Mouse (Mus musculus): ENCODE data around the gene Smlr1. TPM values are rescaled to one million over a fixed set of nuclear protein-coding genes. Genes with fewer than 3 reads are reported as not detected.
A peak's percentile ranks its signal among the peaks of the same experiment; 100 is the strongest.

The Smlr1 gene
- 29.6 and 30.3 TPM in 2 replicates for polyA plus RNA-seq (2012; rRNA removed)

DNA sequence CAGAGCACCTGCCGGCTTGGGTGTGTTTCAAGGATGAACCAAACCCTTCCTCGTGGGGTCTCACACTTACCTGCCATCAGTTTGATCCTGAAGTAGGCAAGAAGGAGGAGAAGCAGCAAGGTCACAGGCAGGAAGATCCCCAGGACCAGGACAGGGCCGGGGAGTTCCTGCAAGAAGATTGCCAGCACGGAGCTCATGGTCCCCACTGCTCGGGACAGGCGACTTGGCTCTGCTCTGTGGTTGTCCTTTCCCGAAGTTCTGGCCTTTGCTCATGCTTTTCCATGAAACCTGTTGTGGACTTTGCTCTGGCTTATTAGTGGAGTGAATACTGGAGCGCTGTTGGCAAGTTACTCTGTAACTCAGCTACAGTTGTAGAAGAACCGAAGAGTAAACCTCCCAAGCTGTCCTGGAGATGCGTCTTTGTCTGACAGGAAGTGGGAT, at the start of gene Smlr1:
TSS of gene Smlr1 (minus strand) at position 377 of the 441 bp plus-strand sequence.
- TF ChIP-seq CTCF (conservative IDR thresholded peaks at IDR 0.05; ENCODE audit: insufficient read depth, insufficient read length, low read depth, low read length) = no peak
- peak; percentile 63 for TF ChIP-seq POLR2A (IDR thresholded peaks at IDR 0.05; ENCODE audit: low read depth, low read length)
- Histone ChIP-seq H3K27me3 (replicated peaks; ENCODE audit: control insufficient read depth, insufficient read depth, low read length) (no peaks in the 10 kb centered on the region), H3K4me1 (ENCODE audit: control insufficient read depth, insufficient read depth, low read length) (peaks cover 8% of the 10 kb centered on the region; the same call in 1 of the 2 replicates), H3K4me3 (ENCODE audit: insufficient read depth, low read depth, low read length) (peak within 1 kb of the TSS; percentile 73), H3K27ac (ENCODE audit: insufficient read depth, low read depth, low read length) (peak within 1 kb of the TSS; percentile 90), H3K36me3 (ENCODE audit: control insufficient read depth, insufficient read depth, low read length) (no peaks in the 10 kb centered on the region)
- DNase-seq = peak; percentile 94
- WGBS = 64% methylated on average over 10 of the region's 10 CpGs

DNA sequence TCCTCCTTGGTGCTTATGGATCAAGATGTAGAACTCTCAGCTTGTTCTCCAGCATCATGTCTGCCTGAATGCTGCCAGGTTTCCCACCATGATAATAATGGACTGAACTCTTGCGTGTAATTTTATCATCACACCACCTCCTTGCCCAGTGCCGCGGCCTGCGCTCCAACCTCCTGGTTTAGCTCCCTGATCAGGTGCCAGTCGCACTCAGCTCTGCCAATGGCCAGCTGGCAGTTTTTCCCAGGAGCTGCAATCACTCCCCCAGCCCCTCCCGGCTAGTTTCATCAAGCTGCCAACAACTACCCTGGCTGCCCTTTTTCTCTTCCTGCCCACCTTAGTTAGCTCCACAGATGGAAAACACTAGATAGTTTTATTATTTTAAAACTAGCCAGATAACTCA, 48.8 kb upstream of the Smlr1 start:
- H3K36me3 ChIP-seq (ENCODE audit: control insufficient read depth, insufficient read depth, low read length) = no peaks in the 10 kb centered on the region
- H3K27me3 ChIP-seq (replicated peaks; ENCODE audit: control insufficient read depth, insufficient read depth, low read length) = no peaks in the 10 kb centered on the region
- H3K27ac ChIP-seq (ENCODE audit: insufficient read depth, low read depth, low read length) = no peak overlapping the region
- H3K4me1 ChIP-seq (ENCODE audit: control insufficient read depth, insufficient read depth, low read length) = no peaks in the 10 kb centered on the region
- 95% methylated on average over 6 of the region's 6 CpGs for WGBS
- TF ChIP-seq CTCF (conservative IDR thresholded peaks at IDR 0.05; ENCODE audit: insufficient read depth, insufficient read length, low read depth, low read length) (no peak), POLR2A (IDR thresholded peaks at IDR 0.05; ENCODE audit: low read depth, low read length) (no peak)
- no peak for DNase-seq
- H3K4me3 ChIP-seq (ENCODE audit: insufficient read depth, low read depth, low read length) = no peak overlapping the region

DNA sequence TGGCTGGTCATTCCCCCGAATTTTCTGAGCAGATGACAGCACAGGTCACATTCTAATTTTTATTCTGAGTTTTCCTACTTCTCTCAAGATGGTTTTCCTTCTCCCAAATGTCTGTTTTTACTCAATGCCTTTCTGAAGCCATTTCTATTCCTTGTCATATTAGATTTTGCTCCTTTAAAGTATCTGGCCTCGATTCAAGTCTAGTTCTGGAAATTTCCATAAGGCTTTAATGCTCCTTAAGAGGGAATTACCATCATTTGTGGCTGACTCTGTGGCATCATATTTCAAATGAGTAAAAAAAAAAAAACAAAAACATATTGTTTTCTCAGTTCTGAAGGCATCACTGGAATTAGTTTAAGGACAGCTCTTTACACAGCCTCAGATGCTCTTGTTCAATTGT, 44.0 kb upstream of the Smlr1 start:
- Histone ChIP-seq H3K27me3 (replicated peaks; ENCODE audit: control insufficient read depth, insufficient read depth, low read length) (no peaks in the 10 kb centered on the region), H3K4me3 (ENCODE audit: insufficient read depth, low read depth, low read length) (no peak overlapping the region), H3K36me3 (ENCODE audit: control insufficient read depth, insufficient read depth, low read length) (no peaks in the 10 kb centered on the region), H3K27ac (ENCODE audit: insufficient read depth, low read depth, low read length) (no peak overlapping the region), H3K4me1 (ENCODE audit: control insufficient read depth, insufficient read depth, low read length) (no peaks in the 10 kb centered on the region)
- no peak for DNase-seq
- WGBS = 65% methylated on average over 2 of the region's 2 CpGs
- TF ChIP-seq POLR2A (IDR thresholded peaks at IDR 0.05; ENCODE audit: low read depth, low read length) = no peak
- no peak for TF ChIP-seq CTCF (conservative IDR thresholded peaks at IDR 0.05; ENCODE audit: insufficient read depth, insufficient read length, low read depth, low read length)

DNA sequence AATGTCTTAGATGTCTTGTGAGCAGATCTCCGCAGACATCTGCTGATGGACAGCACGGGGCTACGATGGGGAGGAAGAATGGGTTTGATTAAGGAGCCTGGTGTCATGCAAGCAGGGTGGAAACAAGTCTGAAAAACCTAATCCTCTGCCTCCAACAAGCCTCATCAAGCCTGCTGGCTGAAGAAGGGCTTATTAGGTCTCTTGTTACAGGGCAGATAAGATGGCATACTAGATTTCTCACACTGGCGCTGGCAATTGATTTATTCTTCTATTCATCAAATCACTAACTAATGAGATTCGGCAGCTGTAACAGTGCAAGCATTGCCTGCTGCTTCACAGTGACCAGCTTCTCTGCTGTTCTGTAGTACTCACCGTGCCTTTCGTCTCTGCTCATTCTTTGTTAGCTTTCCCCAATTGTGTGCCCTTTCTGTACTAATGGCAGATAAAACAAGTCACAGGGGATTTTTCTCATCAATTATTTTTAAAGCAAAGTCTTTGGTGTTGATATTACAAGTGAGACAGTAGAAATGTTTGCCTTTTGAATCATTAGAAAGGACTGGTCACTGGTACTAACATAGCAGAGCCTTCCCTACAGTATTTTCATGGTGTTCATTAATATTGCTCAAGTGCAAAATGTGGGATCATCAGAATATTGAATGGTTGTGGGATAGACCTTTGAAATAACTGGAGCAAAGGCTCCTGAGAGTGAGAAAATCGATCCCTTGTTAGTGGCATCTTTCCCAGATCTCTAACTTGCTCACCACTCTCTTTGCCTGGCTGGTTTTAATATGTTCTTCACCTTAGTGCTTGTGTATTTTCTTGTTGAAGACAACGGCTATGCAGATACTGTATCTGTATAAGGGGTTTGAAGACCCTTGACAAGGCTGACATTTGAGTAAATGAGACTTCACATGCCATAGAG, 35.5 kb upstream of the Smlr1 start:
- H3K27ac ChIP-seq (ENCODE audit: insufficient read depth, low read depth, low read length) = no peak overlapping the region
- 31% methylated on average over 9 of the region's 9 CpGs for WGBS
- no peak for DNase-seq
- TF ChIP-seq CTCF (conservative IDR thresholded peaks at IDR 0.05; ENCODE audit: insufficient read depth, insufficient read length, low read depth, low read length) (no peak), POLR2A (IDR thresholded peaks at IDR 0.05; ENCODE audit: low read depth, low read length) (no peak)
- no peaks in the 10 kb centered on the region for H3K27me3 ChIP-seq (replicated peaks; ENCODE audit: control insufficient read depth, insufficient read depth, low read length)
- H3K4me3 ChIP-seq (ENCODE audit: insufficient read depth, low read depth, low read length) = no peak overlapping the region
- H3K4me1 ChIP-seq (ENCODE audit: control insufficient read depth, insufficient read depth, low read length) = no peaks in the 10 kb centered on the region
- H3K36me3 ChIP-seq (ENCODE audit: control insufficient read depth, insufficient read depth, low read length) = no peaks in the 10 kb centered on the region

DNA sequence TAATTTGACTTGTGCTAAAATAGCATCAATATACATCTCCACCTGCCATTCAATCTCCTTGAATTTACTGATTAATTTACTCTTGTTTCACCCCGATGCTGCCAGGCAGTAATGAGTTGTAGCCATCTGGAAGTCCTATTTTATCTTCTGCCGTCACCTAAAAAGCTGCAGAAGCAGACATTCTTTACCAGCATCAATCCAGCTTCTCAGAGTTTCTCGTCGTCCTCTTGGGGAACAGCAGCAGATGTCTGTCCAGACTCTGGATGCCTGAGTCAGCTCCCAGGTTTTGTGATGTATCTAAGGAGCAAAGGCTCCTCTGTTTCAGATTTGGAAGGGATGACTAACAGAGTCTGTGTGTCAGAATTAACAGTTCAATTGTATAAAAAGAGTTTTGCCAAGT, 16.9 kb upstream of the Smlr1 start:
- no peaks in the 10 kb centered on the region for H3K4me1 ChIP-seq (ENCODE audit: control insufficient read depth, insufficient read depth, low read length)
- H3K27ac ChIP-seq (ENCODE audit: insufficient read depth, low read depth, low read length) = no peak overlapping the region
- TF ChIP-seq CTCF (conservative IDR thresholded peaks at IDR 0.05; ENCODE audit: insufficient read depth, insufficient read length, low read depth, low read length) (no peak), POLR2A (IDR thresholded peaks at IDR 0.05; ENCODE audit: low read depth, low read length) (no peak)
- no peaks in the 10 kb centered on the region for H3K36me3 ChIP-seq (ENCODE audit: control insufficient read depth, insufficient read depth, low read length)
- H3K4me3 ChIP-seq (ENCODE audit: insufficient read depth, low read depth, low read length) = no peak overlapping the region
- no peak for DNase-seq
- no peaks in the 10 kb centered on the region for H3K27me3 ChIP-seq (replicated peaks; ENCODE audit: control insufficient read depth, insufficient read depth, low read length)
- WGBS = 46% methylated on average over 4 of the region's 4 CpGs

DNA sequence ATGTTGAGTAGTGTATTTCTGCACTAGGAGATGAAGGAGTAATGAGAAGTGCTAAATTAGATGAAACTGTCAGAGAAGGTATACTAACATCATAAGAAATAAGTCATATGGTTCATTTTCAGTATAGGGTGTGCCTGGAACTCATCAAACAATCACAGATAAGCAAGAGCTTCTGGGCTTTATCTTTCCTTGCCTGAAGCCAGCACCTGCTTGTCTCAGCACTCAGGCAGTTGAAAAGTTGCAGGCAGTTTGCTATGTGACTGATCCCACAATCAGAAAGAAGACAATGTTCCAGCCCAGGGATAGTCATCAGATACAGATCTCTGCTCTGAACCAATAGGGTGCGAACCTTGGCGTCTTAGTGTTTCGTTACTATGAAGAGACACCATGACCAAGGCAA, 5.0 kb upstream of the Smlr1 start:
- no peak for TF ChIP-seq CTCF (conservative IDR thresholded peaks at IDR 0.05; ENCODE audit: insufficient read depth, insufficient read length, low read depth, low read length)
- no peak for TF ChIP-seq POLR2A (IDR thresholded peaks at IDR 0.05; ENCODE audit: low read depth, low read length)
- Histone ChIP-seq H3K4me1 (ENCODE audit: control insufficient read depth, insufficient read depth, low read length) (peaks cover 4% of the 10 kb centered on the region; the same call in 1 of the 2 replicates), H3K27me3 (replicated peaks; ENCODE audit: control insufficient read depth, insufficient read depth, low read length) (no peaks in the 10 kb centered on the region), H3K27ac (ENCODE audit: insufficient read depth, low read depth, low read length) (no peak overlapping the region), H3K36me3 (ENCODE audit: control insufficient read depth, insufficient read depth, low read length) (no peaks in the 10 kb centered on the region), H3K4me3 (ENCODE audit: insufficient read depth, low read depth, low read length) (no peak overlapping the region)
- DNase-seq = no peak
- 97% methylated on average over 3 of the region's 3 CpGs for whole genome bisulfite sequencing

DNA sequence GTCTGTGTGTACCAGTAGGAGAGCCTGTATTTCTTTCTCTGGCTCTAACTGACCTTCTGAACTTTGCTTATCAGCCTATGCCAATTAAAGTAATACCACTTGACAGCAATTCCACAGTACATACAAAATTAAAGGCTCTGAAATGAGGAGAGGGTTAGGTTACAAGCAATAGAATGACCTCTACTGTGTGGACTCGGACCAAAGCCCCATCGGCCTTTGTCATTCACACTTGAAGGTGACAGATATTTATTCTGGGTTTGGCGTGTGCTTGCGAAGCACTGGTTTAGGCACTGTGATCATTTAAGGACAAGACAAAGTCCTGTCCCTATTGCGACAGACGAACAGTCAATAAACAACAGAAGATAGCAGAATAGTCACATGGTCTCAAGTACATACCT, 3.7 kb upstream of the Smlr1 start:
- Histone ChIP-seq H3K4me3 (ENCODE audit: insufficient read depth, low read depth, low read length) (no peak overlapping the region), H3K4me1 (ENCODE audit: control insufficient read depth, insufficient read depth, low read length) (peaks cover 4% of the 10 kb centered on the region; the same call in 1 of the 2 replicates), H3K27ac (ENCODE audit: insufficient read depth, low read depth, low read length) (no peak overlapping the region), H3K27me3 (replicated peaks; ENCODE audit: control insufficient read depth, insufficient read depth, low read length) (no peaks in the 10 kb centered on the region), H3K36me3 (ENCODE audit: control insufficient read depth, insufficient read depth, low read length) (no peaks in the 10 kb centered on the region)
- WGBS = 84% methylated on average over 6 of the region's 6 CpGs
- no peak for DNase-seq
- TF ChIP-seq CTCF (conservative IDR thresholded peaks at IDR 0.05; ENCODE audit: insufficient read depth, insufficient read length, low read depth, low read length) (no peak), POLR2A (IDR thresholded peaks at IDR 0.05; ENCODE audit: low read depth, low read length) (no peak)
